Mouse (Mus musculus) forebrain, embryonic 12.5 days (tissue): ENCODE results near the gene Kpna1. TPM values are rescaled to one million over a fixed set of nuclear protein-coding genes. Genes with fewer than 3 reads are reported as not detected.
"Not testable (repeated sequence)": the region's sequence is repeated elsewhere in the genome, so short reads cannot be mapped to it uniquely, and the experiment has no call there.

Experiments
- ATAC-seq: fragments of 200-750 bp; cut with Nextera tagmentation; 2 replicates; pipeline ENCODE4 v1.8.0; 2017; ENCODE audit warnings: moderate TSS enrichment; ENCODE audit not compliant: low FRiP score
- H3K27ac ChIP-seq: fragments of 300-500 bp; sonication (generic); 2 replicates; pipeline ENCODE4 v1.5.1; 2016; ENCODE audit warnings: mild to moderate bottlenecking
- H3K27me3 ChIP-seq: fragments of 300-500 bp; sonication (generic); 2 replicates; pipeline ENCODE4 v1.6.1; 2016; ENCODE audit warnings: mild to moderate bottlenecking
- H3K36me3 ChIP-seq: fragments of 300-500 bp; sonication (generic); replicated peaks from 2 replicates; pipeline ENCODE4 v1.6.1; 2016; ENCODE audit warnings: mild to moderate bottlenecking
- H3K4me1 ChIP-seq: fragments of 300-500 bp; sonication (generic); 2 replicates; pipeline ENCODE4 v1.6.1; 2016
- H3K4me2 ChIP-seq: fragments of 300-500 bp; sonication (generic); 2 replicates; pipeline ENCODE4 v1.6.1; 2016; ENCODE audit warnings: mild to moderate bottlenecking, moderate library complexity
- H3K4me3 ChIP-seq: fragments of 300-500 bp; sonication (generic); replicated peaks from 2 replicates; pipeline ENCODE4 v1.5.1; 2016; ENCODE audit warnings: mild to moderate bottlenecking
- H3K9ac ChIP-seq: fragments of 300-500 bp; sonication (generic); 2 replicates; pipeline ENCODE4 v1.6.1; 2016; ENCODE audit warnings: mild to moderate bottlenecking
- H3K9me3 ChIP-seq: fragments of 300-500 bp; sonication (generic); 2 replicates; pipeline ENCODE4 v1.6.1; 2016
- WGBS: fragments of 180-500 bp; shearing (Covaris S2); methylation state at CpG from one replicate; pipeline ENCODE4 v1.1.7; 2016; 5-methylcytosine and 5-hydroxymethylcytosine counted together
- polyA plus RNA-seq: library from polyadenylated mRNA; unstranded; fragments of >200 nt; fragmentation: Nextera tagmentation; extraction: Ambion mirVana; gene quantifications from 2 replicates; pipeline ENCODE4 v1.2.1, GENCODE M21; 2016

The Kpna1 gene
- polyA plus RNA-seq, 1 experiment from 2014 or later, result 90.1 TPM

GRCm38 (mm10) chr16:35998852-35999251 lies 20.3 kb downstream of the Kpna1 start:
- H3K4me2 ChIP-seq, H3K4me3 ChIP-seq, H3K27me3 ChIP-seq, H3K27ac ChIP-seq, H3K9ac ChIP-seq, H3K9me3 ChIP-seq, ATAC-seq, H3K4me1 ChIP-seq: not testable (repeated sequence)
- H3K36me3 ChIP-seq, result peaks cover 10% of the 10 kb centered on the region; the same call in 1 of the 2 replicates
- 91% methylated on average over 4 of the region's 4 CpGs for WGBS

DNA sequence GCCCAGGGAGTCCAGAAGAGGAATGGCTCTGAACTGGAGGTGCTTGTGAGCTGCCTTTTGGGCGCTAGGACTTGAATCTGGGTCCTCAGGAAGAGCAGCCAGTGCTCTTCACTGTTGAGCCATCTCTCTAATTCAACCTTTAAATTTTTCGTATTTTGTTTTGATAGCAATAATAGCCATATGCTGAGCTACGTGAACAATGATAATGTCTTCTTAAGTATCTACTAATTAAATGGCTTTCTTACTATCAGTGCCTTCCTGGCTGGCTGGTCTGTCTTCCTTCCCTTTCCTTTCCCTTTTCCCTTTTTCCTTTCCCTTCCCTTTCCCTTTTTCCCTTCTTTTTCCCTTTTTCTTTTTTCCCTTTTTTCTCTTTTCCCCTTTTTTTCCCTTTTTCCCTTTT lies 29.8 kb downstream of the Kpna1 start:
- Histone ChIP-seq H3K9ac (no peak overlapping the region), H3K27ac (no peak overlapping the region), H3K27me3 (no peaks in the 10 kb centered on the region), H3K36me3 (peaks cover 24% of the 10 kb centered on the region), H3K4me1 (no peaks in the 10 kb centered on the region), H3K9me3 (no peaks in the 10 kb centered on the region), H3K4me3 (no peak overlapping the region), H3K4me2 (no peak overlapping the region)
- ATAC-seq, result no peak
- 93% methylated on average over 3 of the region's 3 CpGs for WGBS

- Histone ChIP-seq H3K4me3 (no peak overlapping the region), H3K4me2 (no peak overlapping the region), H3K27ac (no peak overlapping the region), H3K4me1 (no peaks in the 10 kb centered on the region), H3K9me3 (no peaks in the 10 kb centered on the region), H3K9ac (no peak overlapping the region), H3K27me3 (no peaks in the 10 kb centered on the region), H3K36me3 (peaks cover 35% of the 10 kb centered on the region)
- ATAC-seq, result no peak
- WGBS, result 100% methylated on average over 1 of the region's 1 CpGs
Observed at GRCm38 (mm10) chr16:36016335-36016734, 37.8 kb downstream of the Kpna1 start.

GRCm38 (mm10) chr16:36028120-36028519 lies 49.6 kb downstream of the Kpna1 start:
- WGBS, result 91% methylated on average over 1 of the region's 2 CpGs

DNA sequence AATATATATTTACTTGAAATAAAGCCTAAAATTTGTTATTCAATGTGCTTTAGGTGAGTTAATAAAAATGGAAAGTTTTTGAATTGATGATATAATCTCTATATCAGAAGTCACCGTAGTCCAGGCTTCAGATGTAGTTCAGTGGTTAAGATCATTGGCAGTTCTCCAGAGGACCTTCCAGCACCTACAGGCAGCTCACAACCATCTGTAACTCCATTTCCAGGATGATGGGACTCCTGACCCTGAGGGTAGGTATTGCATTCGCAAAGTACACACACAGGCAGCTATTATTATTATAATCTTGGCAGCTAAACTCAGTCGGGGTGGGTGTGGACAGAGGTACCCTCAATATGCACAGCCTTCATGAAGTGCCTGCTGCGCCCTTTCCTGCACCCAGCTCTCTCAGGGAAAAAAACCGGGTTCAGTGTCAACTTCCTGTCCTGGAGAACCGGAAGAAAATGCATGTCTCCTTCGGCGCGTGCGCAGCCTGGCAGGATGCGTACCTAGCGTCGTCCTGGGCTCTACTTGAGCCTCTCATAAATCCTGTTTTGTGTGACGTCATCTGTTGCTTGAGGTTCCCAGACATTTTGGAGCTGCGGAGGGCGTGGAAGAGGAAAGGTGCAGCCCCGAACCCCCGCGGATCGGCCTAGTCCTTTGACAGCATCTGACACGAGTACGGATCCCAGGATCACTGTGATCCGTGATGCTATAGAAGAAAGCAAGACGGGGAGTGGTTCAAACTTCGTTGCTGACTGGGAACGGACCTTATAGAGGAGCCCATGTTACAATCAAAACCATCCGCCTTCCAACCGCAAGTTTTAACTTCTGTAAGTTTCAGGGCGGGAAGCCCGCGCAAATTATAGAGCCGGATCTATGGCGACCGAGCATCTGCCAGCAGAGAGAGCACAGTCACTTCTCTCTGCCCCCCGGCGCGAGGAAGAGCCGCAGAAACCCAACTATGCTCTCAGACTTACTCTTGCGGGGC lies 62.4 kb downstream of the Kpna1 start, which contains the start of gene Wdr5b:
Gene Wdr5b, plus strand, starts transcription at position 551 of the 985 bp plus-strand sequence.
- Histone ChIP-seq H3K4me3 (peak within 1 kb of the TSS; percentile 63), H3K36me3 (peaks cover 34% of the 10 kb centered on the region), H3K27ac (peak within 1 kb of the TSS; percentile 66), H3K9me3 (no peaks in the 10 kb centered on the region), H3K4me1 (peaks cover 18% of the 10 kb centered on the region), H3K4me2 (peak within 1 kb of the TSS; percentile 73), H3K27me3 (no peaks in the 10 kb centered on the region), H3K9ac (peak within 1 kb of the TSS; percentile 72)
- 2% methylated on average over 39 of the region's 39 CpGs for WGBS
- ATAC-seq, result peak; percentile 96

More at GRCm38 (mm10) chr16:36028120-36028519, 49.6 kb downstream of the Kpna1 start:
- not testable (repeated sequence) for H3K4me1 ChIP-seq, H3K27me3 ChIP-seq, ATAC-seq, H3K9me3 ChIP-seq, H3K4me2 ChIP-seq, H3K27ac ChIP-seq, H3K4me3 ChIP-seq, H3K9ac ChIP-seq
- H3K36me3 ChIP-seq, result peaks cover 49% of the 10 kb centered on the region

- peak overlapping the region; percentile 63 for H3K4me3 ChIP-seq
- peak overlapping the region; percentile 72 for H3K9ac ChIP-seq
- peaks cover 18% of the 10 kb centered on the region for H3K4me1 ChIP-seq
- no peaks in the 10 kb centered on the region for H3K9me3 ChIP-seq
- peak overlapping the region; percentile 66 for H3K27ac ChIP-seq
- no peak for ATAC-seq
- H3K27me3 ChIP-seq, result no peaks in the 10 kb centered on the region
- peaks cover 39% of the 10 kb centered on the region for H3K36me3 ChIP-seq
- peak overlapping the region; percentile 73 for H3K4me2 ChIP-seq
- 31% methylated on average over 11 of the region's 11 CpGs for WGBS
Observed at GRCm38 (mm10) chr16:36041625-36042020, 63.1 kb downstream of the Kpna1 start.

GRCm38 (mm10) chr16:36043073-36043472 lies 64.5 kb downstream of the Kpna1 start:
- 89% methylated on average over 10 of the region's 10 CpGs for WGBS
- ATAC-seq, result no peak
- Histone ChIP-seq H3K27me3 (no peaks in the 10 kb centered on the region), H3K4me2 (no peak overlapping the region), H3K36me3 (peaks cover 52% of the 10 kb centered on the region), H3K4me1 (peaks cover 18% of the 10 kb centered on the region), H3K27ac (no peak overlapping the region), H3K9me3 (no peaks in the 10 kb centered on the region), H3K4me3 (no peak overlapping the region), H3K9ac (no peak overlapping the region)

- 83% methylated on average over 4 of the region's 4 CpGs for WGBS
- H3K27ac ChIP-seq, result no peak overlapping the region
- peaks cover 61% of the 10 kb centered on the region for H3K36me3 ChIP-seq
- no peak overlapping the region for H3K9ac ChIP-seq
- no peak overlapping the region for H3K4me3 ChIP-seq
- no peak for ATAC-seq
- H3K4me1 ChIP-seq, result peaks cover 18% of the 10 kb centered on the region
- H3K4me2 ChIP-seq, result no peak overlapping the region
- no peaks in the 10 kb centered on the region for H3K9me3 ChIP-seq
- H3K27me3 ChIP-seq, result no peaks in the 10 kb centered on the region
Observed at GRCm38 (mm10) chr16:36043964-36044363, 65.4 kb downstream of the Kpna1 start.

DNA sequence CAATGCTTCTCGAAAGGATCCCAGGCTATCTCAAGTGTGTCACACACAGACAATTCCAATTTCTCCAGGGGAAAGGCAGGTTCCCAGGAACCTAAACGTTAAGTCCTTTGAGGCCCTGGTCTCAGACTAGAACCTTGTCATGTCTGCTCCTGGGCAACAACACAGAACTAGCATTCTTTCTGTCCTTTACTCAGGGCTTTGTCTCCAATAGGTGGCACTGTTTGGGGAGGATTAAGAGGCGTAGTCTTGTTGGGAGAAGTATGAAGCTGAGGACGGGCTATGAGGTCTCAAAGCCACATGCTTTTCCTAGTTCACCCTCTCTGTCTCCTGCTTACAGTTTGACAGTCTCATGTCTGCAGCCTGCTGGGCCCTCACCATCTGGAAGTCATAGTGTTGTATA lies 69.0 kb downstream of the Kpna1 start:
- H3K4me3 ChIP-seq, result no peak overlapping the region
- H3K27ac ChIP-seq, result no peak overlapping the region
- H3K36me3 ChIP-seq, result peaks cover 90% of the 10 kb centered on the region
- no peaks in the 10 kb centered on the region for H3K9me3 ChIP-seq
- H3K27me3 ChIP-seq, result no peaks in the 10 kb centered on the region
- WGBS, result 91% methylated on average over 4 of the region's 4 CpGs
- H3K4me1 ChIP-seq, result peaks cover 1% of the 10 kb centered on the region
- H3K9ac ChIP-seq, result no peak overlapping the region
- ATAC-seq, result no peak
- H3K4me2 ChIP-seq, result no peak overlapping the region

DNA sequence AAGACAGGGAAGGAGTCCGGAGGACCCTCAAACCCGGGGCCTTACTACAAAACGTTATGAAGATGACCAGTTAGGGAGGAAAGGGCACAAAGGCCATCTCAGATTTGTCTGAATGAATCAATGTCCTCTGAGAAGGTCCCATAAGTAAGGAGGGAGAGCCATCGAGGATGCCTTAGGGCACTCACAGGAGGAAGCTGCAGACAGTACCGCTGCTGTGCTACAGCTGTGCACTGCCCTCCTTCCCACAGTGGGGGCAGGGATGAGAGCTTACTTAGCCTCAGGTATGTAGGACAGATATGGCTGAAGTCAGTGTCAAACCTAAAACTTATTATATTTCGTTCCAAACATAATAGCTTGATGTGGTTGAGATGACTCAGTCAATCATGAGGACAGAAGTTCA lies 72.9 kb downstream of the Kpna1 start:
- ATAC-seq, result no peak
- Histone ChIP-seq H3K27ac (no peak overlapping the region), H3K4me1 (no peaks in the 10 kb centered on the region), H3K9ac (no peak overlapping the region), H3K4me3 (no peak overlapping the region), H3K27me3 (no peaks in the 10 kb centered on the region), H3K9me3 (no peaks in the 10 kb centered on the region), H3K4me2 (no peak overlapping the region), H3K36me3 (peaks cover 66% of the 10 kb centered on the region)
- WGBS, result 87% methylated on average over 6 of the region's 6 CpGs

DNA sequence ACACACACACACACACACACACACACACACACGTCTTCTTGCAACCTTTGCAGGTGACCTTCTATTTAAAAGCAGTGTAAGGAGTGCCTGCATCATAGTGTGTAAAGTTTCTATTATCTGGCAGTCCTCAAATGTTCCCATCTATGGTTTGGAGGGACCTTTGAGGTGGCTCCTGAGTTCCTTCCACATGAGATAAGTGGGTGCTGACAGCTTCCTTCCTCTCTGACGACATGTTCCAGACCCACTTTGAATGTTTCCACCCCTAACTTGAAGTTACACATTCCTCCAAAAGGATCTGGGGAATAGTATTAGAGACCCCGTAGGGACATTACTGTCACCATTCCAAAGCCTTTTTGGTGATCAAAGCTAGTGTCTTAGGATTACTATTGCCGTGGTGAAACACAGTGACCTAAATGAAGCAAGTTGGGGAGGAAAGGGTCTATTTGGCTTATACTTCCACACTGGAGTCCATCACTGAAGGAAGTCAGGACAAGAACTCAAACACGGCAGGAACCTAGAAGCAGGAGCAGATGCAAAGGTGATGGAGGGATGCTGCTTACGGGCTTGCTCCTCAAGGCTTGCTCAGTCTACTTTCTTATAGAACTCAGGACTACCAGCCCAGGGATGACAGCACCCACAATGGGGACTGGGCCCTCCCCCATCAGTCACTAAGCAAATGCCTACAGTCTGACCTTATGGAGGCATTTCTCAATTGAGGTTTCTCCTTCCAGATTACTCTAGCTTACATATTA lies 75.2 kb downstream of the Kpna1 start:
- Histone ChIP-seq H3K4me1 (no peaks in the 10 kb centered on the region), H3K36me3 (peaks cover 44% of the 10 kb centered on the region), H3K4me3 (no peak overlapping the region), H3K27me3 (no peaks in the 10 kb centered on the region), H3K9ac (no peak overlapping the region), H3K9me3 (no peaks in the 10 kb centered on the region), H3K4me2 (no peak overlapping the region), H3K27ac (no peak overlapping the region)
- ATAC-seq, result no peak
- WGBS, result 91% methylated on average over 6 of the region's 6 CpGs

DNA sequence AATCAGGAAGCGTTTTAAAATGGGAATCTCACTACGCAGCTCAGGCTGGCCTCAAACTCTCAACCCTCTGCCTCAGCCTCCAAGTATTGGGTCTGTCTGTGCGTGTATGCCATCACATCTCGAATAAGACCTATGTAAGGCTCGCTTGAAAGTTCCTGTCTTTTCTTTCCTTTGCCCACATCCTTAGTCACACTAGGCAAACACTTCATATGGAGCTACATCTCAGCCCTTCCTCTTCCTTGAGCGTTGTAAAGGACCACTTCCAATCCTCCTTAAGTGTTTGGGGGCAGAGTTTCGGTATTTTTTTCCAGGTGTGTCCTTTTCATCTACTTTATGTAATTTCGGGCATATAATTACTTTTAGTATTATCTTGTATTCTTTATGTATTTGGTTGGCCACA lies 76.4 kb downstream of the Kpna1 start:
- H3K27me3 ChIP-seq, result no peaks in the 10 kb centered on the region
- H3K9ac ChIP-seq, result no peak overlapping the region
- ATAC-seq, result no peak
- H3K27ac ChIP-seq, result no peak overlapping the region
- H3K4me3 ChIP-seq, result no peak overlapping the region
- H3K9me3 ChIP-seq, result no peaks in the 10 kb centered on the region
- WGBS, result 93% methylated on average over 8 of the region's 8 CpGs
- H3K4me2 ChIP-seq, result no peak overlapping the region
- H3K36me3 ChIP-seq, result peaks cover 32% of the 10 kb centered on the region
- H3K4me1 ChIP-seq, result no peaks in the 10 kb centered on the region
